Mouse (Mus musculus): ENCODE data around the gene Brd3. TPM values are rescaled to one million over a fixed set of nuclear protein-coding genes. Genes with fewer than 3 reads are reported as not detected.
"Not testable (repeated sequence)": the region's sequence is repeated elsewhere in the genome, so short reads cannot be mapped to it uniquely, and the experiment has no call there.

The Brd3 gene
- 10 to 100 TPM; 87.2 to 97.9 (median 91.9) TPM for total RNA-seq (2022)

DNA sequence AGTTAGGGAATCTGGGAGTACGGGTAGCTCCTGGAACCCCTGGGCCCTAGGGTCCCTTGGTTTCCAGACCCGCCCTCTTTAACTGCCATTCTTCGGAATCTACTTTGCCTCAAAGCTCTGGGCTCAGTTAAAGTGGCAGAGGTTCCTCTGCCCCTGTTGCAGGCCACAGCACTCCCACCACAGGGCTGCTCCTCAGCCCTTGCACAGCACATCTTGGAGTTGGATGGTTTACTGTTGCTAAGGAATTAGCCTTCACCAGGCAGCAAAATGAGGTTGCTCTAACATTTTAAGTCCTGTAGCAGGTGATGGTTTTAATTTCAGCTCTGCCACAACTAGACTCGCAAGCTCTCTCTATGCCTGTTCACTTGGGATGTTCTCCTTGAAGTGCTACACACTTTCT is at the start of gene Brd3:
Gene Brd3, minus strand, starts transcription at position 101 of the 400 bp plus-strand sequence.
- DNase-seq = no peak

DNA sequence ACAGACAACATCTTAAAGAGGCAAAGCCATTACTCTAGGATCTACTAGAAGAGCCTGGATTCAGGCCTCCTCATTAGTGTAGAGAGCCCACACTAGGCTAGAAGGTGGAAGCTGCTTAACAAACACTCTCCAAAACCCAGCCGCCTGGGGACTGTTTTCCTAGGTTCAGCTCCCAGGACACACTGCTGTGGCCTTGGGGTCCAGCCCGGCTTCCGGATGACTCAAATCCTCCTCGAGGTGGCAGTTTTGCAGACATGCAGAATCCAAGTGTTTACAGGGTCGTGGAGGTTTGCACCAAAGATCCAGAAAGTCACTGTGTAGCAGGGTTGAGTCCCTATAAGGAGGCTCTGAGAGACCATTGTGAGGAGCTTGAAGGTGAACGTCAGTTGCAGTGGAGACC is 49.5 kb upstream of the Brd3 start:
- no peak for DNase-seq

DNA sequence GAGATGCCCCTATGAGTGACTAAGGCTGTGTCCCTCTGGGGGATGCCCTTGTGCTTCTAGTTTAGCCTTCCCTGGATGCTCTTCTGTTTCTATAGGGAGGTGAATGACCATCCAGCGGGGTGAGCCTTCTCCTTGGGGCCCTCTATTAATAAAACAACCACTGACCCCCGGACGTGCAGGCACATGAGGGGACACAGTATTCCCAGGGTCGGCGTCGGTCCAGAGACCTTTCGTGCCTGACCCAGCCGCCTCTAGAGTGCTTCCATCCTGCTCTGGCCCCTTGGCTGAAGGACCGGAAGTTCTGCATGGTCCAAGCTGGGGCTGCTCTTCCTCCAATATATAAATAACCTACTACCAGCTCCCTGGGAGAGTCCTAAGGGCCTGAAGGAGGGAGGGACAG is 46.8 kb upstream of the Brd3 start:
- DNase-seq = no peak

DNA sequence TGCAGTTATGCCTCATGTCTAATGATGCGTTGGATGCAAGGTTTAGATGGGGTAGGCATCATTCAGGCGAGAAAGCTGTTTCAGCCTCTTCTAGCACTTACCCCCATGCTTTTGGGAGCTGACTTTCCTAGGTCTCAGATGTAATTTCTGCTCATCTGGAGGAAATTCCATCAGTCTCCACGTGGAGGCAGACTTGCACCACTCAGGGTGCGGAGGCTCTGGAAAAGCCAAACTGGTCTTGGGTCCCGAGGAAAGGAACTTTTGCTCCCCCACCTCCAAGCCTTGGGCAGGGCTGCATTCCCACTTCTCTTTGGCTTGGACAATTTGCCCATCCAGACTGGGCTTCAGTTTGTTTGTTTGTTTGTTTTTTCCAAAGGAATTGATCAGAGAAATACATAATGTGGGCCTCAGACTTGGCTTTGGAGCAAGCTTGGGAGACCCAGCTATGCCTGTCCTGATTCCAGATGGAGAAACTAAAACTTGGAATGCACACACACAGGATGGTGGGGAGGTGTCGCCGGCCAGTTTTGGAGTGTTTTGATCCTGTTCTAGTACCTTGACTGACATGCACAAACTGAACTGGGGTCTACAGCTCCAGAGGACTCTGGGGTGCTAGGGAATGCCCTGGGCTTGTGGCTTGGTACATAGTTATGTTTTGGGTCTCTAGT is 45.3 kb upstream of the Brd3 start:
- peak; percentile 47 for DNase-seq

DNA sequence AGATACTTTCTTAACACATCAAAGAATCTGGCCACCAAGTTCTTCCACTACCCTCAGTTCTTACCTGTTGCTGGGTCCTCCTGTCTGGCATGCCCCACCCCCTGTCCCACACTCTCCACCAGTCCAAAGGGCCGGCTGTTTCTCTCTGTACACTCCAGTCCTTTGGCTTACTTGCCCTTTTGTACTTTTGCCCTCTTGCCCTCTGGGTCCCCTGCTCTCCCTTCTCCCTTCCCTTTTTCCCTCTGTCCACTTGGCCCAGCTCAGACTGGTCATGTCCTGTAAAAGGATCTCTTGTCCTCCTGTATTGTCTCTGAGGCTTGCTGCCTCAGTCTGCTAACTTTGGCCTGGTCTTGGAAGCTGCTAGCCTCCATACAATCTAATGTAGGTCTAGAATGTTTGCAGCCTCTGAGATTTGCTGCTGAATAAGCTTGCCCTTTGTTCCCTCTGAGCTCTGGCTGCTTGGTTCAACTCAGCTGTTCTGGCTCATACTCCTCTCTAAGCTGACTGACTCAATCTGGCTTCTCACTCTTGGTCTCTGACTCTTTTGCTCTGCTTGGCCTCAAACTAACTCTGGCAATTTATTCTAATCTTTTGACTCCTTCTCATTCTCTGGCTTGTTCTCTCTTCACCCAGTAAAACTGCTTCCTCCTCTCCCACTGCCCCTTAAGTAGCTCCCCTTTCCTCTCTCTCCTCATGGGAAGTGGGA is 41.4 kb upstream of the Brd3 start:
- no peak for DNase-seq

DNA sequence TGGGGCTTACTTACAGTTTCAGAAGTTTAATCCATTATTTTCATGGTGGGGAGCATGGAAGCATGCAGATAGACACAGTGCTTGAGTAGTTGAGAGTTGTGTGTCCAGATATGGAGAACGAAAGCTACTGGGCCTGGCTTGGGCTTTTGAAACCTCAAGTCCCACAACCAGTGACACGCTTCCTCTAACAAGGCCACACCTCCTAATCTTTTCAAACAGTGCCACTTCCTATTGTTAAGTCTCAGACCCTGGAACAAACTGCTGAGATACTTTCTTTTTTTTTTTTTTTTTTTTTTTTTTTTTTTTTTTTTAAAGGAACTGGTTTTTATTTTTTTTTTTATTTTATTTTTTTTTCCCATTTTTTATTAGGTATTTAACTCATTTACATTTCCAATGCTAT is 40.5 kb upstream of the Brd3 start:
- DNase-seq = no peak

DNA sequence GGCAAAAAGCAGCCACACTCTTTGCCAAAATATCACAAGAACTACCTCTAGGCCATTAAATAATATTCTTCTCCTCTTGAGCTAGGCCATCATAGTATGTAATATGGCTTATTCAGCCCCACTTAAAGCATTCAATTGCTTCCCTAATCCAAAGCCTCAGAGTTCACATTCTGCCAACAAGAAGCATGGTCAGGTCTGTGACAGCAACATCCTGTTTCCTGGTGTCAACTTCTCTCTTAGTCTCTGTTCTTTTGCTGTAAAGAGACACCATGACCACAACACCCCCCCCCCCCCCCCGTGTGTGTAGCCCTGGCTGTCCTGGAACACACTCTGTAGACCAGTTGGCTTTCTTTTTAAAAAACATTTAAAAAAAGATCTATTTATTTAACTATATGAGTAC is 39.9 kb upstream of the Brd3 start:
- DNase-seq = no peak

DNA sequence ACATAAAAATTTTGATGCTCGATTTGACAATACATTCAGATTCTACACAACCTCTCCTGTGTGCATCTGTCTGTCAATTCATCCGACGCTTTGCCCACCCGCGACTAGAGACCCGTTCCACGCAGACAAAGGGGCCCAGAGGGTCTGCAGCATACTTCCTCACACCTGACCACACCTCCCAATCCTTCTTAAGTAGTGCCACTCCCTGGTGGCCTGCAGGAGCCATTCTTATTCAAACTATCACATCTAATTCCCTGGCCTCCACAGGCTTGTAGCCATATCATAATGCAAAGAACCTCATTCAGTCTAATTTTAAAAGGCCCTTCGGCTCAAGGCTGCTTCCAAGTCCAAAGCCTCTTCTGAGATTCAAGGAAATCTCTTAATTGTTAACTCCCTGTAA is 38.6 kb upstream of the Brd3 start:
- DNase-seq = not testable (repeated sequence)

DNA sequence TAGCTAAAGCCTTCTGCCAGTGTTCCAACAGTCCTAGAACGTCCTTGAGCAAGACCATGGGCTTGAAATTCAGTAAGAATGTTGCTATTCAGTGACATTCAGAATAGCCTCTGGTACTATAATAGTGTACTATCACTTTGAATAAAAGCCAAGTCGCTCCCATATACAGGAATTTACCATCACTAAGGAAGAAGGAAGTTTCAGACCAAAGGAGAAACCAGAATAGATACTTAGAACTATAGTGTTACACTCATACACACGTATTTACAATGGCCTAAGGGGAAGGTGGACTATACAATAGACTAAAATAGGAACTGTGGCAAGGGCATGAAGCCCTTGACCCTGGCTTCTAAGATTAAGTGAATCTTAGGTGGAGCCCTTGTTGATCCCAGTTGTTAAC is 38.1 kb upstream of the Brd3 start:
- not testable (repeated sequence) for DNase-seq

DNA sequence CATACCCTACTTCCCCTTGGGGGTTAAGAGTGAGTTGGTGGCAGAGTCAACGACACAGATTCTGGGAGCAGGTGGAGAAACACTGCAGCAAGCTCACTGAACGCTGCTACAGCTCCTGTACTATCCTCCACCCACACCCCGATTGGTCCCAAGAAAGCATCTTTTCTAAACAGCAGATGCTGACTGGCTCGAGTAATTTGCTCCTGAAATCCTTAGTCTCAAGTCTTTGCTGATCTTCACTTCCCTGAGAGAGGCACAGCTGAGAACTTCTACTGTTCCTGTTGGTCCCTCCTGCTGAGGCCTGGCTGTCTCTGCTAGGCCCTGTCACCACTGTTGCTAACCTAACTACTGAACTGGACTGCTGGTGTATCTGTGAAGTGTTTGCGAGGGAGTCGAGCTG is 37.2 kb upstream of the Brd3 start:
- no peak for DNase-seq

DNA sequence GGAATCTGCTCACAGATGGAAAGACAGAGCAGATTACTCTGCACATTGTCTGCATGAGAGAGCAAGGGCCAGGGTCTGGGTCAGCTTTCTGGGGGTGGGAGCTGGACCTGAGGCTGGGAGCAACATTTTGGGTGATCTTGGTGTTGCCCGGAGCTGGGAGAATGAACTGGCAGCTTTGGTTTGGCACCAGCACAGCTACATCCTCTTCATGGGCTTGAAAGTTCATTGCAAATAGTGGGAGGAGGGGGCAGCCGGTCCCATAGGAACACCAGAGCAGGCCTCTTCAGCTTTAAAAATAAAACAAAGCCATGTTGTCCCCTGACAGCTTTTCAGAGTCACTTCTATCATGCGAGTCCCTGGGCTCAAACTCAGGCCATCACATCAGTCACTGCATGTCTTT is 33.8 kb upstream of the Brd3 start:
- DNase-seq = no peak

DNA sequence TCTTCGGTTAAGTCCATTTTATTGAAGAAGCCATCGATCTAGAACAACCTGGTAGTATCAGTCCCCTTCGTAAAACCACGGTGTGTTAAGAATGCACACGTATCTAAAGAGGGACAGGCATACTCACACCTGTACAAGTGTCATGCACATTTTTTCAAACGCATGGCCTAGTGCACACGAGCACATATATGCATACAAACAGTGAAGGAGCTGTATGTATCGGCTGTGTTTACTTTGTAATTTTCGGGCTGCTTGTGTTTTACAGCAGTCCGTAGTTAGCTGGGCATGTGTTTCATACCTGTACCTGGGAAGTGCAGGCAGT is 33.0 kb upstream of the Brd3 start:
- DNase-seq = no peak

DNA sequence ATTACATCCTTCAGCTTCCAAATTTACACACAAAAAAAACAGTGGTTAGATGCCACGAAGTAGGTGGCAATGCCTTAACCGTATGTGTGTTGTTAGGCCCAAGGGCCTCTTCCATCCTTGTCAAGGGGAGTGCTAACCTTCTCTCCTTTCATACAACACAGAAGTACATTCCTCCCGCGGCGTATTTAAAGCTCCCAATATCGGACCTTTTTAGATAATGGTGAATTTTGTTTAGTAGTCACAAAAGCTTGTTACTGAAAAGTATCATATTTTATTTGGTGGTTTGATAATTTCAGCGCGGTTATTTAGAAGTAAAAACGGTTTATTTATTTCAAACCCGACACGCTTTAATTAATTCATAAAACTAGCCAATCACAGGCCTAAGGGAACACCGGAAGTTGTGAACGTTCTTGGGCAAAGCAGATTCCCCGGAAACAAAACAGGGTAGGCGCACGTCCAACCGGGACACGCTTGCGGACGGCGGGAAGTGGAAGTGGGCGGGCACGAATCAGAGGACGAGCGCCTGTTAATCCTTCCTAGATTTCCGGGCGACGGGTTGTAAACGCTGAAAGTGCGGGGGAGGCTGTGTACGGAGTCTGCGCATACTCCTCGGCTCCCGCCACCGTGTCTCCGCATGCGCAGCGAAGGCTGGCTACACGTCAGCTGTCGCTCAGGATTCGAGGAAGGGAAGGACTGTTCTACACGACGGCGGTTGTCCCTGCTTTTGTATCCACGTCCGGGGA is 32.5 kb upstream of the Brd3 start:
- DNase-seq = peak; percentile 99

DNA sequence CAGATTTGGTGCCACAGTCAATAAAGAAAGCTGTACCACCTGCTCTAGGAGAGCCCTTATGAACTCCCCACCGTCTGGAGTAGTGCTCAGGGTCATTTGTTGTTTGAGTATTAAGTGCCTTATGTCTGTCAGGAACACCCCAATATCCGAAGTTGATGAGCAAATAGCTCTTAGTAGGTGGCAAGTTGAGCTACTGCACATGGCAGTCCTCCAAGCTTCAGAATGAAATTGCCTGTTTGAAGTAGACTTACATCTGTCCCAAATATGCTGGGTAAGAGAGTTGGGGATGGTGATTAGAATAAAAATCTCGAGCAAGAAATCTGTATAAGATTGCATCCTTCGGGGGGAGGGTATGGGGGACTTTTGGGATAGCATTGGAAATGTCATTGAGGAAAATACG is 31.9 kb upstream of the Brd3 start:
- no peak for DNase-seq

DNA sequence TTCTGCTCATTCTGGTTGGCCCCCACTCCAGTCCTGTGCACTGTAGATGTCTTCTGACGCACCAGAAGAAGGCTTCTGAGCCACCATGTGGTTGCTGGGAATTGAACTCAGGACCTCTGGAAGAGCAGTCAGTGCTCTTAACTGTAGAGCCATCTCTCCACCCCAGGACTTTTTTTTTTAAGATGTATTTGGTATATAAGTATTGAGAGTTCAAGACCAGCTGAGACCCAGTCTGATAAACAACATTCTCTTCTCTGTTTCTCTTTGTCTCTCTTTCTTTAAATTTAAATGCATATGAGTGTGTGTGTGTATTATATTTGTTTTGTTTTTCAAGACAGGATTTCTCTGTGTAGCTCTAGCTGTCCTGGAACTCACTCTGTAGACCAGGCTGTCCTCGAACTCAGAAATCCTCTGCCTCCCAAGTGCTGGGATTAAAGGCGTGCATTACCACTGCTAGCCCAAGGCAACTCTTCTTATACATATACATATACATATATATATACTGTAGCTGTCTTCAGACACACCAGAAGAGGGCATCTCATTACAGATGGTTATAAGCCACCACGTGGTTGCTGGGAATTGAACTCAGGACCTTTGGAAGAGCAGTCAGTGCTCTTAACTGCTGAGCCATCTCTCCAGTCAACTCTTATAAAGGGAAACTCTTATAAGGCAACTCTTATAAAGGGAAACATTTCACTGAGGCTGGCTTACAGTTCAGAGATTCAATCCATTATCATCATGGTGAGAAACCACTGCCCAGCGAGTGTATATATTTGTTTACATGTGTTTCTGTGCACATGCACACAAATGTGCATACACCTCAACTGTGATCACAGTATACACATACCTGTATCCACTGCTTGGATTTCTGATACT is 31.2 kb upstream of the Brd3 start:
- DNase-seq = not testable (repeated sequence)

DNA sequence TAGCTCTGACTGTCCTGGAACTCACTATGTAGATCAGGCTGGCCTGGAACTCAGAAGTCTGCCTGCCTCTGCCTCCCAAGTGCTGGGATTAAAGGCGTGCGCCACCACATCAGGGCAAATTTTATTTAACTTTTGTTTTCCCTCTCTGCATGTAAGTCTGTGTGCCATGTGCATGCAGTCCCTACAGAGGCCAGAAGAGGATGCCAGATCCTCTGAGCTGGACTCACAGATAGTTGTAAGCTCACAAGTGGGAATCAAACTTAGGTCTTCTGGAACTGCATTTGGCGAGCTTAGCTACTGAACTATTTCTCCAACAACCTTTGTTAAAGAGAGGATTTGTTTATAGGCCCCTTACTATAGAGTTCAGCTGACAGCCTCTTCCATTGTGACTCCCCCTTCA is 10.8 kb upstream of the Brd3 start:
- no peak for DNase-seq

DNA sequence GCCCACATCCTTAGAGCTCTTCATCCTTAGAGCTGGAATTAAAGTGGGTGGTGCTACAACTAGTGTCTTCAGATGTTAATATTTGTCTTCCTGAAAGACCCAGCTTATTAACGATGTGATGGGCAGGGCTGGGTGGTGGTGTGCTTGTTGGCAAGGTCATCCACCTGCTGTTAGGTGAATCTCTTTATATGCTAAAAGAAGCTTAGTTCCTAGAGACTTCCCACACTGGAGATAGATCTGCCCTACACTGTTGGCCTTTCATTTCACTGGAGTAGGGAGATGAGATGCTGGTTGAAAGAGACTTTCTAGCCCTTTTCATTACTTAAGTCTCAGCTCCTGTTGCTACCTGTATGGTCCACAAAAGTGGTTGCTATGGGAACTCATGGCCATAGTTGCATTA is 8.8 kb upstream of the Brd3 start:
- DNase-seq = no peak

DNA sequence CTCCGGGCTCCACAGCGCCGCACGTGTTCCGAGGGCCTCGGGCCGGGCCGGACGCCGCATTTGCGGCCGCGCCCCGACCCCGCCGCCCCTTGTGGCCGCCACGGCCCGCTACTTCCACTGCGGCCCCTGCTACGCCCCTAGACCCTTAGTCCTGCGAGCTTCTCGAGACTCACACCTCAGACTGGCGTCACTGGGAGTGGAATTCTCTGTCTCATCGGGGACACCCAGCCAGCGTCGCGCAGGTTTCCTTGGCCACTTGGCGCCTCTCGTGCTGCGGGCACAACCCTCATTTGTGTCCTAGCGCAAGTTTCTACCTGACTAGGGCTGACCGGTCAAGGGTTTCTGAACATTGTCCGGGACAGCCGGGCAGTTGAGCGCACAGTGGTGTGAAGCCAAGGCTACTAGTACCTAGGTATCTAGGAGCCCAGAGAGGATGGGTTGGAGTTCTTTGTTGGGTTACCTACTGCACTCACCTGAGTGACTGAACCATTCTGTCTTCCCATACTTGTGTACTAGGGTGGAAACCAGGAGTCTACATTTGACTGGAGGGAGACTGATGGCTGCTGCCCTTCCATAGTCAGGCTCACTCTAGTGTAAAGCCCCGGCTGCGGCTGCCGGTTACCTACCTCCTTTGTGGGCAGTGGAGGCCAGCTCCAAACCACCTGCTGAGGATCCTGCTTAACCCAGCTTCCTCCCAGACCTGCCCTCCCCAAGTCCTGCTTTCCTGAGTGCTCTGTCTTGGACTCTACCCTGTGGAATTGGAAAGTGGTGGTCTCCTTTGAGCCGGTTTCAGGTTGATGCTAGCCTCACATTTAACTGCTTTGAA is 8.1 kb upstream of the Brd3 start:
- no peak for DNase-seq

DNA sequence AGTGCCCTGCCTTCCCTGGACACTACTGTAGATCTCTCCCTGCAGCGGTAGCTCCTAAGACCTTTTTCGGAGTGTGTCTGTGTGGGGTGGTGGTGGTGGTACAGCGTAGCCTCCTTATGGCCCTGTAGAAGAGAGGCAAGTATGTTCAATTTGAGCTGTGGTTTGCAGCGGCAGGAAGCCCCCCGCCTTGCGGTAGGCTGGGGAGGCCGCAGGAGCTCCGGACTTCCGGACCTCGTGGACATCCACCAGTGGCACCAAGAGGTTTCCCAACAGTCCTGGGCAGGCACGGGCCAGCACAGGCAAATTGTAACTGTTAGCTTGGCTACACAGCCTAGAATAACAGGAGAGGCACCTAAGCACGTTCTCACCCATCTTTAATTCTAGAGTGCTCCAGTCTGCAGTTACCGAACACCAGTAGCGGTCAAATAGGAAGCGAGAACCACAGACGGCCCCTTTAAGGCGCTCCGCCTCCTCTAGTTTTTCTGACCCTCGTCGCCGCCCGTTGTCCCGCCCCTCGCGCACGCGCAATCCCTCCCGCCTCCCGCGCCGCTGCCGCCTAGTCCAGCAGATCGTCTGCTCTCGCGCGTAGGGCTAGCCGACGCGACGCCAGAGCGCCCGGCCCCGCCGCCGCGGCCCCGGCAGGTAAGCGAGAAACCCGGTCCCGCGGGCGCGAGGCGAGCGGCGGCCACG is 7.3 kb upstream of the Brd3 start, which contains the start of gene Wdr5:
Gene Wdr5, plus strand, starts transcription at position 519 of the 690 bp plus-strand sequence.
- DNase-seq = peak; percentile 92

DNA sequence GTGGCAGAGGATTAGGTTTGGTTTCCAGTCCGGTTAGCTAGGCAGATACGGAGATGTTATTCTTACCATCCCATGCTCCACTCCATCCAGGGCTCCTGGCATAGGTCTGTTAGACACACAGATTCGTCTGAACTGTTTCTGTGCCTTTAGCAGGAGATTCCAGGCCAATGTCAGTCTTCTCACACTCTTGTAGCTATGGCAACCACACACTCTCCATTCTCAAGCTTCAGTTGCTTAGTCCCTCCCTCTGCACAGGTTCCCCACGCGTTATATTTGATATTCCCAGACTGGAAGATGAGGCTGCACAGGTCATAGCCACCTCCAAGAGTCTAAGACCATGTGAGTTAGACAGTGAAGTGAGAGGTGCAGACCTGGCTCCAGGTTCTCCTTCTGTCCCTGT is 6.4 kb upstream of the Brd3 start:
- DNase-seq = no peak

DNA sequence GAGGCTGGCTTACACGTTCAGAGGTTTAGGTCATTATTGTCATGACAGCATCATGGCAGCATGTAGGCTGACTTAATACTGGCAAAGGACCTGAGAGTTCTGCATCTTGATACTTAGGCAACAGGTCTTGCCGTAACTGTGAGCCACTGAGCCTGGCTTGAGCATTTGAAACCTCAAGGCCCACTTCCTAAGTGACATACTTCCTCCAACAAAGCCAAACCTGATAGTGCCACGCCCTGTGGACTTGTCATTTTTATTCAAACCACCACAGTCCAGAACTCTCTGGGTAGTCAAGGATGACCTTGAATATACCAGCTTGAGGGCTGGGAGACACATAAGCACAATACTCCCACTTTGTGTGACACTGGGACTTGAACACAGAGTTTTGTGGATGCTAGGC is 5.4 kb upstream of the Brd3 start:
- DNase-seq = no peak
